Mouse (Mus musculus) intestine, embryonic 15.5 days (tissue): ENCODE data around the gene Epb41. TPM values are rescaled to one million over a fixed set of nuclear protein-coding genes. Genes with fewer than 3 reads are reported as not detected.

Experiments
- ATAC-seq: fragments of 200-750 bp; cut with Nextera tagmentation; 2 replicates; pipeline ENCODE4 v1.8.0; 2017; ENCODE audit warnings: moderate TSS enrichment, moderate library complexity
- H3K27ac ChIP-seq: fragments of 300-500 bp; sonication (generic); 2 replicates; pipeline ENCODE4 v1.5.1; 2015; ENCODE audit warnings: mild to moderate bottlenecking, inconsistent platforms
- H3K27me3 ChIP-seq: fragments of 300-500 bp; sonication (generic); replicated peaks from 2 replicates; pipeline ENCODE4 v1.6.1; 2015; ENCODE audit warnings: inconsistent platforms
- H3K36me3 ChIP-seq: fragments of 300-500 bp; sonication (generic); 2 replicates; pipeline ENCODE4 v1.6.1; 2015; ENCODE audit warnings: inconsistent platforms
- H3K4me1 ChIP-seq: fragments of 300-500 bp; sonication (generic); replicated peaks from 2 replicates; pipeline ENCODE4 v1.6.1; 2015; ENCODE audit warnings: inconsistent platforms
- H3K4me2 ChIP-seq: fragments of 300-500 bp; sonication (generic); replicated peaks from 2 replicates; pipeline ENCODE4 v1.6.1; 2015; ENCODE audit warnings: mild to moderate bottlenecking, inconsistent platforms
- H3K4me3 ChIP-seq: fragments of 300-500 bp; sonication (generic); replicated peaks from 2 replicates; pipeline ENCODE4 v1.5.1; 2015; ENCODE audit warnings: inconsistent platforms
- H3K9ac ChIP-seq: fragments of 300-500 bp; sonication (generic); 2 replicates; pipeline ENCODE4 v1.6.1; 2015; ENCODE audit warnings: inconsistent platforms
- H3K9me3 ChIP-seq: fragments of 300-500 bp; sonication (generic); 2 replicates; pipeline ENCODE4 v1.6.1; 2016; ENCODE audit warnings: inconsistent platforms
- WGBS: fragments of 180-500 bp; shearing (Covaris S2); methylation state at CpG from one replicate; pipeline ENCODE4 v1.1.7; 2015; 5-methylcytosine and 5-hydroxymethylcytosine counted together
- polyA plus RNA-seq: library from polyadenylated mRNA; unstranded; fragments of >200 nt; fragmentation: Nextera tagmentation; extraction: Ambion mirVana; gene quantifications from 2 replicates; pipeline ENCODE4 v1.2.1, GENCODE M21; 2015

The Epb41 gene
- polyA plus RNA-seq, 1 experiment from 2014 or later = 54.2 TPM

DNA sequence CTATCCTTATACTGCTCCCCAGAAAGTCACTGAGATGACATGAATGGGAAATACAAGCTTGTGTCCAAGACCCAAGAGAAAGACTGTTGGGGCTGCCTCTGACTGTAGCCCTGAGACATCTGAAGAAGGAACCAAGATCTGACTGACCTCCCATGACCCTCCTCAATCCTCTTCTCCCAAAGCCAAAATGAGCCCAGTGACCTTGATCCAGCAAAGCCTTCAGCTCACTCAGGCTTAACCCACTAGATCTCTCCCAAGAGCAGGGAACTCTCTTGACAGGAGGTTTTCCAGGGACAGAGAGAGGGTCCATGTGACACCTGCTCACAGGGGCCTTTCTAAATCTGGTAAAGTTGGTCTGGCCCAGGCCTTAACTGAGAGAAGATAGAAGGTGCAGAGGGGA is 17.8 kb downstream of the Epb41 start:
- no peaks in the 10 kb centered on the region for H3K36me3 ChIP-seq
- no peaks in the 10 kb centered on the region for H3K9me3 ChIP-seq
- no peak overlapping the region for H3K4me3 ChIP-seq
- no peak overlapping the region for H3K27ac ChIP-seq
- H3K4me2 ChIP-seq = no peak overlapping the region
- ATAC-seq = no peak
- H3K4me1 ChIP-seq = no peaks in the 10 kb centered on the region; the same call in 1 of the 2 replicates
- H3K9ac ChIP-seq = no peak overlapping the region
- H3K27me3 ChIP-seq = no peaks in the 10 kb centered on the region

DNA sequence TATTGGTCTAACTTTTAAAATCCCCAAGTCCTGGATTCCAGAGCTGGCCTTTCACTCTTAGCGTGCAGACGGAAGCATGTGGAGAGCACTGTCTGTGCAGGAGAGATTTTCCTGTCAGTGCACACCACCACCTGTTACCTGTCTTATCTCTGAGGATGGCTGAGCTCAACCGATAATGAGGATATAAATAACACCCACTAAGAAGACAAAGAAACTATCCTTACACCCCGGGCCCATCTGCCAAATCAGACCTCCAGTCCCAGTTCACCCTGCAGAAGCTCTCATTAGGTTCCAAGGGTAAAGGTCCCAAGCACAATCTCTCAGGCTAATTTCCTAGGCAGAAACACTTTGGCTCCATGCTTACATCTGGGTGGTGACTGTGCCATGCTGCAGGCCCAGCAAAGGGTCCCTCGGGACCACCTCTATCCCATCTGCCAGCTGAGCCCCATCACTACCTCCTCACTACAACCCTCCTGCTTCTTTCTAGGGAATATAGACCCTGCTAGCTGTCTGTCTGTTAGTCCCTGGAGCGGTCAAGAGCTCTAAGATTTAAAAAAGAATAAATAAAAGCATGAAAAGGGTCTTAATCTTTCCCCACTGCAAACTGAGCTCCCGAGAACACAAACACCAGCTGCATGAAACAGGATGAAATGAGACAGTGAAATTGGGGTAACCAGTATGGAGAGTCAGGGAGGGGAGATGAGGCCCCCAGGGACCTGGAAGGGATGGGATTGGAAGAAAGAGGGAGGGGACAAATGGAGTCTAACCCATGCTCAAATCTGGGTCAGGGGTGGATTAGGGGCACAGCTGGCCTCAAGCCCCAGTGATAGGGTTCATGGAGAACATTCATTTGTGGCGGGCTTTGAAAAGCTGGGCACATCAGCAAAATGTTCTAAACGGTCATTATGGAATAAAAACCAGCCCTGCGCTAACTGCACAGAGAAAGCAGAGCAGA is 23.5 kb downstream of the Epb41 start:
- Histone ChIP-seq H3K36me3 (no peaks in the 10 kb centered on the region), H3K27ac (no peak overlapping the region), H3K4me1 (peaks cover 6% of the 10 kb centered on the region; the same call in 1 of the 2 replicates), H3K4me3 (no peak overlapping the region), H3K9me3 (no peaks in the 10 kb centered on the region), H3K9ac (no peak overlapping the region), H3K27me3 (no peaks in the 10 kb centered on the region), H3K4me2 (no peak overlapping the region)
- no peak for ATAC-seq
- 71% methylated on average over 10 of the region's 10 CpGs for WGBS

DNA sequence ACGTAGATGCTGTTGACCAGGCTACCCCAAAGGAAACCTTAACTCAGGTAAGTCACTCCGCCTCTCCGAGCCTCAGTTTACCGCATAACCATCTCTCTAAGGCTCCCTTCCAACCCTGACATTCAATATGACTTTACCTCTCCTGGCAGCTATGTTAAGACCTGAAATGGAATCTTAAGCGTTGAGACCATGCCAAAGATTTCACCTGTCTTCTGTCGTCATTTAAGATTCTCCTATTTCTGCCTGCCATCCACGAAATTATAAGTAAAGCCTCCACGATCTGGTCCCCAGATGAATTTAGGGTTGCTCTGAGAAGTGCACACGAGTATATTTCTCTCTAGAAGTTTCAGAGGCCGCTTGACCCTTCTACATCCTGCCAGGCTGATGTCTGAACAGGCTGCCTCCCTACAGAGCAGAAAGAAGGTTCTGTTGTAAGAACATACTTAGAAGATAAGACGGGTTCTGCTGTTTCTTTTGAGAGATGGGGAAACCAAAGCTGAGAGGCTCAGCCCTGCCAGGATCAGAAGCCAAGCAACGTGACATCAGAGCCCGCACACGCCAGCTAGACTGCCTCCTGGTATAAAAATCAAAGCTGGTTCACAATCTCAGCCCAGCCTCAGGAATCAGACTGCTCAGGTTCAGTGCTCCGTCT is 25.4 kb downstream of the Epb41 start:
- H3K4me2 ChIP-seq = peak overlapping the region; percentile 98
- no peaks in the 10 kb centered on the region for H3K27me3 ChIP-seq
- 17% methylated on average over 15 of the region's 15 CpGs for WGBS
- H3K9ac ChIP-seq = no peak overlapping the region
- no peak for ATAC-seq
- no peaks in the 10 kb centered on the region for H3K36me3 ChIP-seq
- H3K4me1 ChIP-seq = peaks cover 6% of the 10 kb centered on the region; the same call in 1 of the 2 replicates
- H3K9me3 ChIP-seq = no peaks in the 10 kb centered on the region
- no peak overlapping the region for H3K27ac ChIP-seq
- peak overlapping the region; percentile 95 for H3K4me3 ChIP-seq

DNA sequence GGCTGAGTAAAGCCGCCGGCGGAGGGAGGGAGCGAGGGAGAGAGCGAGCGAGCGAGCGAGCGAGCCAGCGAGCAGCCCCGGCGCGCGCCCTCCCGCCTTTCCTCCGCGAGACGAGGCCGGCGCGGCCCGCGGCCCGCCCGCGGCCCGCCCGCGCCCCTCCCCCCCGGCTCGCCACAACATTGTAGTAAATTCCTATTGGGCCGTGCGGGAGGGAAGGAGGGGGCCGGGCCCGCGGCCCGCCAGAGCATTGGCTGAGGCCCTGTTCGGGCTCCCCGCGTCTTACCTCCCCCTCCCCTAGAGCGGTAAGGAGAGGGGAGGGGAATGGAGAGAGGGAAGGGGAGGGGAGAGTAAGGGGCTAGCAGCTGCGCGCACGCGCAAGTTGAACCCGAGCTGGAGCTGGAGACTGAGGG is 26.1 kb downstream of the Epb41 start:
- Histone ChIP-seq H3K27ac (peak overlapping the region; percentile 82), H3K36me3 (no peaks in the 10 kb centered on the region), H3K9ac (peak overlapping the region; percentile 92), H3K4me2 (peak overlapping the region; percentile 98), H3K4me3 (peak overlapping the region; percentile 95), H3K4me1 (peaks cover 6% of the 10 kb centered on the region; the same call in 1 of the 2 replicates), H3K9me3 (no peaks in the 10 kb centered on the region), H3K27me3 (no peaks in the 10 kb centered on the region)
- peak; percentile 99 for ATAC-seq
- 0% methylated on average over 14 of the region's 46 CpGs for WGBS

DNA sequence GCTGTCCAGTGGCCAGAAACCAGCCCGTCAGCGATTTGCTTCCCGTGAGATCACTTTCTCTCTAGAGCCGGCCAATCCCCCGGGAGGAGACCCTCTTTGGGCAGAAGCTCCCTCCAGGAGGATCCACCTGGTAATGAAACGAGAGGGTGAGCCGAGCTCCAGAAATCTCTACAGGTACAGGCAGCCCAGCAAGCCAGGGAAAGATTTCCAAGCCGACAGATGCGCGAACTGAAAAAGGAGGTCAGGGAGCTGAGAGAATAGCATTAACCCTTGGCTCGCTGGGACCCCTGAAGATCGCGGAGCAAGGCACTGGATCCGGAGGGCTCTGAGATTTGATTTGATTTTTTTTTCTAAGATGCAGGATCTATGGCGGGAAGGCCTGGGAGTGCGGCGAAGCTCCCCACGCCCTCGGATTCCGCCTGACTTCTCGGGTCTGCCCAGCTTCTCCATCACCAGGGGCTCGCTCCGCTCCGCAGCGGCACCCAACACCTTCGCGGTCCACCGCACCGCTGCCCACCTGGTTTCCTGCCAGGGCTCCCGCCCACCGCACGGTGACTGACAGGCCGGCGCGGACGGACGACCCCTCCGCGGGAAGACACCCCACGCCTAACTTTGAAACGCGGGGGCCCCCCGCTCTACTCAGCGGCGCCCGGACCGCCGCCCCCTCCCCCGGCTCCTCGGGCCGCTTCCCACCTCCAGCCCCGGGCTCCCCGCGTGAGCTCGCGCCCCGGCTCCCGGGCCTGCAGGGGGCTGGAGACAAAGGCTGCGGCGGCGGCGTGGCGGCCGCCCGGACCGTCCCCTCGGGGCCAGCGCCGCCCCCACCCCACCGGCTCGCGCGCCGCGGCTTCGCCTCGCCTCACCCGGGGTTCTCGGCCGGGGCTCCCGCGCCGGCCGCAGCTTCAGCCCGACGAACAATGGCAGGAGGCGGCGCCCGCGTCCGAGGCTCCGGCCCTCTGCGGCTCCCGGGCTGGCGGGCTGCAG is 26.8 kb downstream of the Epb41 start:
- Histone ChIP-seq H3K9me3 (no peaks in the 10 kb centered on the region), H3K27me3 (no peaks in the 10 kb centered on the region), H3K9ac (peak overlapping the region; percentile 92), H3K27ac (peak overlapping the region; percentile 82), H3K4me1 (peaks cover 6% of the 10 kb centered on the region; the same call in 1 of the 2 replicates), H3K4me3 (peak overlapping the region; percentile 95), H3K4me2 (peak overlapping the region; percentile 98), H3K36me3 (no peaks in the 10 kb centered on the region)
- under 1% methylated on average over 94 of the region's 95 CpGs for WGBS
- ATAC-seq = peak; percentile 72

DNA sequence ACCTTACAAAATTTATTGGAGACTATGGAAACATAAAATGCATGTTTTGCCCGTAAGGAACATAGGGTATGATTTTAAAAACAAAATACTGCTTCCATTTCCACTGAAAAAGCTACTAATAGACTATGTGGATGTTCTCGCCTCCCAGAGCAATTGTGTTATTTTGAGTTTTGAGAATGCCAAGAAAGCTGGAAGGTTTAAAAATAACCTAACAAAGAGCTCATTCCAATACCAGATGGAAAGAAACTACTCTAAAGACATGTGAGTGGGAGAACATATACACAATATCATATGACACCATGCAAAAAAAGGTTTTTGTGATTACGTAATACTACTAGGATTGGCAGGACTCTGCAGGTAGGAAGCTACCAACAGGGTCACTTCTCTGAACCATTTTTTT is 31.4 kb downstream of the Epb41 start:
- ATAC-seq = no peak
- WGBS = 90% methylated on average over 3 of the region's 3 CpGs

DNA sequence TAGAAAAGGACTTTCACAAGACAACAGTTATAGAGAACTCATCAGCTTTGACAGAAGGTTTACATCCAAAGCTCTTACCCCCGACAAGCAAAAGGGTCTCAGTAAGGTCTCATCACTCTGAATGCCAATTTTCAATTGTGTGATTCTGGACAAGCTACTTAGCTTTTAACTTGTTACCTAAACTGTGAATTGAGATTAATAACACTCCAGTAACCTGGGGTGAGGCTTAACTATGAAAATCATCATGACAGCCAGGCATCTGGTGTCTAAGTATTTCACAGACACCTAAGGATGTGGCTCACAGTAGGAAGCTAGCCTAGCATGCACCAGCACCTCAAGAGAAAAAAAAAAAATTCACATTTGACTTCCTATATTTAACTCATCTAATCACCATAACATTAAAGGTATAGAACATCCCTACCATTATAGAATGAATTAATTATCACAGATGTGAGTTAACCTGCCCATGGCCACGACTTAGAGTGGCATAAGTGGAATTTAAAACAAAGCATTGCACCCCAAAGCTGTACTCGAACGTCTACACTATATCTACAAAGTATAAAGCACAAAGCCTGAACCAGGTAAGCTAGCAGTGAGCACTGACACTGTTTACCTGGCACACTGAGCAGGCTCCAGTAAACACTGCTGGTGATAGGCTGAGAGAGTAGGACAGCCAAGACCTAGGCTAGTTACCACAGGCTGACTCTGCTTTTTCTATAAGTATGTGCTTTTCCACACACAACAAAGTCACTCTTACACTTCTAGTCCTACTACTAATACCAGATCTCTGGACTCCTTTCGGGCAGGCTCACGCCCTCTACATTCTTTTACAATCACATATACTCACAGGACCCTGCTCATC is 33.4 kb downstream of the Epb41 start:
- H3K9ac ChIP-seq = no peak overlapping the region
- WGBS = 68% methylated on average over 6 of the region's 6 CpGs
- no peaks in the 10 kb centered on the region for H3K9me3 ChIP-seq
- no peak overlapping the region for H3K4me3 ChIP-seq
- ATAC-seq = no peak
- no peaks in the 10 kb centered on the region for H3K4me1 ChIP-seq
- no peak overlapping the region for H3K4me2 ChIP-seq
- H3K36me3 ChIP-seq = no peaks in the 10 kb centered on the region
- no peaks in the 10 kb centered on the region for H3K27me3 ChIP-seq
- no peak overlapping the region for H3K27ac ChIP-seq

More for the DNA sequence above, 31.4 kb downstream of the Epb41 start:
- Histone ChIP-seq H3K9me3 (no peaks in the 10 kb centered on the region), H3K27me3 (no peaks in the 10 kb centered on the region), H3K27ac (no peak overlapping the region), H3K36me3 (no peaks in the 10 kb centered on the region), H3K4me3 (no peak overlapping the region), H3K4me2 (no peak overlapping the region), H3K4me1 (0 out of 2 replicates have a peak, but pooled peaks cover 3% of the 10 kb centered on the region), H3K9ac (no peak overlapping the region)

DNA sequence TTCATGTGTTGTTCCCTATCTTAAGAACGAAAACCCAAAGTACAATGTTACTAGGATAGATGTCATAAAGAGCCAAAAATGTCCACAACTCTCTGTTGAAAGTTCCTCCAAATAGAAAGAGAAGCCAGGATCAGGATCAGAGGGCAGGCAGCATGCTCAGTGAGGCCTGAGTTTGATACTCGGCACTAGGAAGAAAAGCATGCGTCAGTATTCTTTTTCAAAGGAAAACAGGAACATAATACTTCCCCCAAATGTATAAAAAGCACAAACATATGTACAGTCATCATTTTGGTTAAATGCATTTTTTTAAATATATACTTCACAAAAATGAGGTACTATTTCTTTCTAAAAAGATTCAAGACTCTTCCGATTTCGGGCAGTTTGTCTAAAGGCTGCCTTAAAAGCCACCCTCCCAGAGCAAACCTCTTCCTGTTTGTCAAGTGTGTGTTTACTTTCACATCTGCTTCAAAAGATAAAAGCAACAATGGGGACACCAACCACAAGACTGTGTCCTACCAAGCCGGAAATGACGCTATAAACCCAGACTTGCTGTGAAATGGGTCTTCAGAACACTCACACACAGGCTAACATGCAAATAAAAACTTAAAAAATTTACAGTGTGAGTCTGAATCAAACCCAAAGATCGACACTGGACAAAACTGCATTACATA is 35.0 kb downstream of the Epb41 start:
- no peaks in the 10 kb centered on the region for H3K4me1 ChIP-seq
- WGBS = 68% methylated on average over 8 of the region's 8 CpGs
- no peak overlapping the region for H3K27ac ChIP-seq
- H3K9ac ChIP-seq = no peak overlapping the region
- H3K4me3 ChIP-seq = no peak overlapping the region
- H3K9me3 ChIP-seq = no peaks in the 10 kb centered on the region
- no peaks in the 10 kb centered on the region for H3K27me3 ChIP-seq
- H3K4me2 ChIP-seq = no peak overlapping the region
- no peaks in the 10 kb centered on the region for H3K36me3 ChIP-seq
- no peak for ATAC-seq

DNA sequence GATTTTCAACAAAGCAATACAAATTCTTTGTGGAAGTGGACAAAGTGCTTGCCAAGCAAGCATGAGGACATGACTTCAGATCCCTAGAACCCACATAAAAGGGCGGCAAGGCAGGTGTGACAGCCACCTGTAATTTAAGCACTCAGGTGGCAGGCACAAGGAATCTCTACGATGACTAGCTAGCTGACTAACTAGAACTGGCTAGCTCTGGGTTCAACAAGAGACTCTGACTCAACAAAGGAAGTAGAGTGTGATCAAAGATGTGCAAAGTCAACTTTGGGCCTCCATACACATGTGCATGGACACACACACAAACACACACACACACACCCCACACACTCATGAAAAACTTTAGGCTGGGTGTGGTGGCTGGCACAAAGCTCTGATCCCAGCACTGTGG is 35.6 kb downstream of the Epb41 start:
- Histone ChIP-seq H3K9ac (no peak overlapping the region), H3K36me3 (no peaks in the 10 kb centered on the region), H3K27ac (no peak overlapping the region), H3K4me2 (no peak overlapping the region), H3K4me3 (no peak overlapping the region), H3K9me3 (no peaks in the 10 kb centered on the region), H3K4me1 (no peaks in the 10 kb centered on the region), H3K27me3 (no peaks in the 10 kb centered on the region)
- WGBS = 74% methylated on average over 2 of the region's 2 CpGs
- ATAC-seq = no peak

DNA sequence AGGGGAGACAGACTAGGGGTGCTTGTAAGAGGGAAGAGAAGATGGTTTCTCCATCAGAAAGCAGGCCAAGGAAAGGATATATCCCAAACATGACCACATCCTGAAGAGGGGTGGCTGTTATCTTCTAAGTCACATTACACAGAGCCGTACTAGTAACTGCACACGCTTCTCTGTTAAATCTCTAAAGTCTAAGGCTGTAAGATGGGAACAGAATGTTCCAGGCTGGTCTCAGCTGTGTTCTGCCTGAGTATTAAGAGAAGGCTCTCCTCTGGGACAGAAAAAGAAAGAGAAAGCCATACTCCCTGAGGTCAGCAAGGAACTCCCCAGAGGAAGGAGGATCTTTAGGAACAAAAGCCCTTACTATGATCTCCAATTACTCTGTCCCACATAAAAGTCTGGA is 36.3 kb downstream of the Epb41 start:
- Histone ChIP-seq H3K27ac (no peak overlapping the region), H3K9ac (no peak overlapping the region), H3K4me1 (no peaks in the 10 kb centered on the region), H3K4me3 (no peak overlapping the region), H3K4me2 (no peak overlapping the region), H3K36me3 (no peaks in the 10 kb centered on the region), H3K9me3 (no peaks in the 10 kb centered on the region), H3K27me3 (no peaks in the 10 kb centered on the region)
- 82% methylated on average over 2 of the region's 2 CpGs for WGBS
- ATAC-seq = no peak

DNA sequence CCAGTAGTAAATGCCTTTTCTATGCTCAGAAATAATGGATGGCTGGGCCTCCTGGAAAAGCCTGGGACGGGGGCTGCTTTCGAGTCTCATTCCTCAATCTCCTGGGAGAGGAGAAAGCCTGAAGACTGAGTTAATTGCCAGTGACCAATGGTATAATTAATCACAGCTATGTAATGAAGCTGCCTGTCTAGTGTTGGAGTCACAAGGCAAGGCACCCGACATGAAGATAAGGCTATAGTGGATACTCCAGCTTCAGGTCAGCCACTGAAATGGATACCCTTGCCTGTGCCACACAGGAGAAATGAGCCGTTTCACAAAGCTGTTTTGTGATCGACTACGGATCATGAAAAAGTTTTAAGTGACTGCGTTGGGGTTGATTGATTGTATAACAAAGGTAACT is 37.1 kb downstream of the Epb41 start:
- Histone ChIP-seq H3K36me3 (no peaks in the 10 kb centered on the region), H3K4me1 (no peaks in the 10 kb centered on the region), H3K27me3 (no peaks in the 10 kb centered on the region), H3K27ac (no peak overlapping the region), H3K9ac (no peak overlapping the region), H3K4me2 (no peak overlapping the region), H3K4me3 (no peak overlapping the region), H3K9me3 (no peaks in the 10 kb centered on the region)
- ATAC-seq = no peak
- WGBS = 54% methylated on average over 7 of the region's 7 CpGs
